Mouse (Mus musculus) limb, embryonic 10.5 days (tissue): Measurements from ENCODE around the gene Chaf1a. TPM values are rescaled to one million over a fixed set of nuclear protein-coding genes. Genes with fewer than 3 reads are reported as not detected.

ENCODE experiments used
- DNase-seq: peaks from one replicate; pipeline ENCODE4 v3.0.0-alpha.2; 2017; ENCODE audit warnings: low spot score
- H3K27ac ChIP-seq: fragments of 300-500 bp; sonication (generic); 2 replicates; pipeline ENCODE4 v1.5.1; 2016; ENCODE audit warnings: mild to moderate bottlenecking
- H3K27me3 ChIP-seq: fragments of 300-500 bp; sonication (generic); 2 replicates; pipeline ENCODE4 v1.6.1; 2016; ENCODE audit warnings: low read depth, mild to moderate bottlenecking; ENCODE audit not compliant: poor library complexity, severe bottlenecking
- H3K36me3 ChIP-seq: fragments of 300-500 bp; sonication (generic); 2 replicates; pipeline ENCODE4 v1.6.1; 2016; ENCODE audit warnings: mild to moderate bottlenecking, moderate library complexity
- H3K4me1 ChIP-seq: fragments of 300-500 bp; sonication (generic); 2 replicates; pipeline ENCODE4 v1.6.1; 2016
- H3K4me3 ChIP-seq: fragments of 300-500 bp; sonication (generic); 2 replicates; pipeline ENCODE4 v1.5.1; 2016; ENCODE audit warnings: mild to moderate bottlenecking, moderate library complexity
- H3K9me3 ChIP-seq: fragments of 300-500 bp; sonication (generic); replicated peaks from 2 replicates; pipeline ENCODE4 v1.6.1; 2016; ENCODE audit warnings: mild to moderate bottlenecking
- WGBS: fragments of 180-500 bp; shearing (Covaris S2); methylation state at CpG from one replicate; pipeline ENCODE4 v1.1.7; 2016; 5-methylcytosine and 5-hydroxymethylcytosine counted together
- polyA plus RNA-seq: library from polyadenylated mRNA; unstranded; fragments of >200 nt; fragmentation: Nextera tagmentation; extraction: Ambion mirVana; gene quantifications from 2 replicates; pipeline ENCODE4 v1.2.1, GENCODE M21; 2016

Gene Chaf1a
- polyA plus RNA-seq, 1 experiment from 2014 or later: 60.2 TPM

GRCm38 (mm10) chr17:56023386-56023785 lies 16.9 kb upstream of the Chaf1a start:
- Histone ChIP-seq H3K4me1 (peaks cover 40% of the 10 kb centered on the region), H3K27ac (no peak overlapping the region), H3K9me3 (no peaks in the 10 kb centered on the region), H3K36me3 (peaks cover 78% of the 10 kb centered on the region), H3K27me3 (no peaks in the 10 kb centered on the region), H3K4me3 (no peak overlapping the region)
- no peak for DNase-seq
- WGBS: 93% methylated on average over 5 of the region's 5 CpGs

- Histone ChIP-seq H3K36me3 (peaks cover 78% of the 10 kb centered on the region), H3K27me3 (no peaks in the 10 kb centered on the region), H3K27ac (no peak overlapping the region), H3K9me3 (no peaks in the 10 kb centered on the region), H3K4me3 (no peak overlapping the region), H3K4me1 (peaks cover 39% of the 10 kb centered on the region)
- DNase-seq: no peak
- WGBS: 78% methylated on average over 2 of the region's 2 CpGs
Observed at GRCm38 (mm10) chr17:56024476-56024875, 15.8 kb upstream of the Chaf1a start.

GRCm38 (mm10) chr17:56024931-56025330 lies 15.3 kb upstream of the Chaf1a start:
- H3K9me3 ChIP-seq: no peaks in the 10 kb centered on the region
- no peak for DNase-seq
- H3K4me1 ChIP-seq: peaks cover 39% of the 10 kb centered on the region
- H3K27ac ChIP-seq: no peak overlapping the region
- H3K27me3 ChIP-seq: no peaks in the 10 kb centered on the region
- peaks cover 77% of the 10 kb centered on the region for H3K36me3 ChIP-seq
- 88% methylated on average over 5 of the region's 5 CpGs for WGBS
- no peak overlapping the region for H3K4me3 ChIP-seq

- Histone ChIP-seq H3K36me3 (peaks cover 78% of the 10 kb centered on the region), H3K27ac (no peak overlapping the region), H3K27me3 (no peaks in the 10 kb centered on the region)
Observed at GRCm38 (mm10) chr17:56026303-56026702, 13.9 kb upstream of the Chaf1a start.

GRCm38 (mm10) chr17:56026881-56027280 lies 13.4 kb upstream of the Chaf1a start:
- H3K27me3 ChIP-seq: no peaks in the 10 kb centered on the region
- H3K27ac ChIP-seq: no peak overlapping the region
- H3K4me3 ChIP-seq: no peak overlapping the region
- H3K36me3 ChIP-seq: peaks cover 81% of the 10 kb centered on the region
- peaks cover 39% of the 10 kb centered on the region for H3K4me1 ChIP-seq
- WGBS: 57% methylated on average over 1 of the region's 1 CpGs
- DNase-seq: no peak
- H3K9me3 ChIP-seq: no peaks in the 10 kb centered on the region

More at GRCm38 (mm10) chr17:56026303-56026702, 13.9 kb upstream of the Chaf1a start:
- no peak for DNase-seq
- peaks cover 39% of the 10 kb centered on the region for H3K4me1 ChIP-seq
- WGBS: 91% methylated on average over 1 of the region's 1 CpGs
- H3K4me3 ChIP-seq: no peak overlapping the region
- H3K9me3 ChIP-seq: no peaks in the 10 kb centered on the region

- Histone ChIP-seq H3K27me3 (no peaks in the 10 kb centered on the region), H3K27ac (no peak overlapping the region), H3K9me3 (no peaks in the 10 kb centered on the region), H3K4me3 (no peak overlapping the region), H3K4me1 (peaks cover 37% of the 10 kb centered on the region), H3K36me3 (peaks cover 81% of the 10 kb centered on the region)
- no peak for DNase-seq
- WGBS: 95% methylated on average over 5 of the region's 5 CpGs
Observed at GRCm38 (mm10) chr17:56027801-56028441, 12.3 kb upstream of the Chaf1a start.

- H3K4me3 ChIP-seq: no peak overlapping the region
- H3K9me3 ChIP-seq: no peaks in the 10 kb centered on the region
- 92% methylated on average over 9 of the region's 9 CpGs for WGBS
- peaks cover 79% of the 10 kb centered on the region for H3K36me3 ChIP-seq
- H3K4me1 ChIP-seq: peaks cover 31% of the 10 kb centered on the region
- H3K27ac ChIP-seq: no peak overlapping the region
- no peaks in the 10 kb centered on the region for H3K27me3 ChIP-seq
- no peak for DNase-seq
Observed at GRCm38 (mm10) chr17:56030238-56030870, 9.9 kb upstream of the Chaf1a start.

- no peak overlapping the region for H3K4me3 ChIP-seq
- no peak overlapping the region for H3K27ac ChIP-seq
- H3K27me3 ChIP-seq: no peaks in the 10 kb centered on the region
- no peak for DNase-seq
- no peaks in the 10 kb centered on the region for H3K9me3 ChIP-seq
- H3K36me3 ChIP-seq: peaks cover 78% of the 10 kb centered on the region
- 74% methylated on average over 5 of the region's 5 CpGs for WGBS
- H3K4me1 ChIP-seq: peaks cover 33% of the 10 kb centered on the region
Observed at GRCm38 (mm10) chr17:56030919-56031318, 9.3 kb upstream of the Chaf1a start.

- Histone ChIP-seq H3K27ac (no peak overlapping the region), H3K4me1 (peaks cover 33% of the 10 kb centered on the region), H3K4me3 (no peak overlapping the region), H3K27me3 (no peaks in the 10 kb centered on the region), H3K9me3 (no peaks in the 10 kb centered on the region), H3K36me3 (peaks cover 79% of the 10 kb centered on the region)
- WGBS: 94% methylated on average over 7 of the region's 7 CpGs
- DNase-seq: no peak
Observed at GRCm38 (mm10) chr17:56031431-56031830, 8.8 kb upstream of the Chaf1a start.

GRCm38 (mm10) chr17:56032127-56032733 lies 8.0 kb upstream of the Chaf1a start:
- Histone ChIP-seq H3K4me1 (peaks cover 30% of the 10 kb centered on the region), H3K27ac (no peak overlapping the region), H3K9me3 (no peaks in the 10 kb centered on the region), H3K36me3 (peaks cover 78% of the 10 kb centered on the region), H3K4me3 (no peak overlapping the region), H3K27me3 (no peaks in the 10 kb centered on the region)
- DNase-seq: no peak
- WGBS: 79% methylated on average over 6 of the region's 6 CpGs

GRCm38 (mm10) chr17:56032831-56033230 lies 7.4 kb upstream of the Chaf1a start:
- H3K27ac ChIP-seq: no peak overlapping the region
- no peaks in the 10 kb centered on the region for H3K9me3 ChIP-seq
- peaks cover 27% of the 10 kb centered on the region for H3K4me1 ChIP-seq
- 88% methylated on average over 7 of the region's 7 CpGs for WGBS
- H3K36me3 ChIP-seq: peaks cover 72% of the 10 kb centered on the region
- DNase-seq: no peak
- H3K4me3 ChIP-seq: no peak overlapping the region
- H3K27me3 ChIP-seq: no peaks in the 10 kb centered on the region

- Histone ChIP-seq H3K9me3 (no peaks in the 10 kb centered on the region), H3K4me1 (peaks cover 24% of the 10 kb centered on the region), H3K4me3 (no peak overlapping the region), H3K27me3 (no peaks in the 10 kb centered on the region), H3K36me3 (peaks cover 59% of the 10 kb centered on the region), H3K27ac (no peak overlapping the region)
- WGBS: 92% methylated on average over 7 of the region's 7 CpGs
- DNase-seq: no peak
Observed at GRCm38 (mm10) chr17:56034040-56034725, 6.1 kb upstream of the Chaf1a start.

GRCm38 (mm10) chr17:56034726-56035100 lies 5.5 kb upstream of the Chaf1a start:
- H3K36me3 ChIP-seq: peaks cover 54% of the 10 kb centered on the region
- 91% methylated on average over 6 of the region's 6 CpGs for WGBS
- H3K9me3 ChIP-seq: no peaks in the 10 kb centered on the region
- no peak for DNase-seq
- peak overlapping the region; percentile 91 for H3K4me3 ChIP-seq
- no peaks in the 10 kb centered on the region for H3K27me3 ChIP-seq
- H3K4me1 ChIP-seq: peaks cover 24% of the 10 kb centered on the region
- no peak overlapping the region for H3K27ac ChIP-seq
